Mouse (Mus musculus) limb, embryonic 13.5 days (tissue): Measurements from ENCODE around the gene Tprg. TPM values are rescaled to one million over a fixed set of nuclear protein-coding genes. Genes with fewer than 3 reads are reported as not detected.

Experiments
- ATAC-seq: fragments of 200-750 bp; cut with Nextera tagmentation; 2 replicates; pipeline ENCODE4 v1.8.0; 2017; ENCODE audit warnings: low read depth, moderate number of reproducible peaks, moderate TSS enrichment; ENCODE audit not compliant: low FRiP score
- H3K27ac ChIP-seq: fragments of 300-500 bp; sonication (generic); 2 replicates; pipeline ENCODE4 v1.5.1; 2015; ENCODE audit warnings: inconsistent platforms, mild to moderate bottlenecking, moderate library complexity
- H3K27me3 ChIP-seq: fragments of 300-500 bp; sonication (generic); 2 replicates; pipeline ENCODE4 v1.6.1; 2015; ENCODE audit warnings: mild to moderate bottlenecking, inconsistent platforms
- H3K36me3 ChIP-seq: fragments of 300-500 bp; sonication (generic); 2 replicates; pipeline ENCODE4 v1.6.1; 2015; ENCODE audit warnings: inconsistent platforms, mild to moderate bottlenecking, moderate library complexity
- H3K4me1 ChIP-seq: fragments of 300-500 bp; sonication (generic); 2 replicates; pipeline ENCODE4 v1.6.1; 2015; ENCODE audit warnings: inconsistent platforms
- H3K4me2 ChIP-seq: fragments of 300-500 bp; sonication (generic); replicated peaks from 2 replicates; pipeline ENCODE4 v1.6.1; 2015; ENCODE audit warnings: inconsistent platforms, mild to moderate bottlenecking, moderate library complexity
- H3K4me3 ChIP-seq: fragments of 300-500 bp; sonication (generic); 2 replicates; pipeline ENCODE4 v1.5.1; 2015; ENCODE audit warnings: moderate library complexity, mild to moderate bottlenecking, inconsistent platforms
- H3K9ac ChIP-seq: fragments of 300-500 bp; sonication (generic); 2 replicates; pipeline ENCODE4 v1.6.1; 2015; ENCODE audit warnings: mild to moderate bottlenecking, inconsistent platforms
- H3K9me3 ChIP-seq: fragments of 300-500 bp; sonication (generic); 2 replicates; pipeline ENCODE4 v1.6.1; 2016; ENCODE audit warnings: inconsistent platforms
- WGBS: fragments of 180-500 bp; shearing (Covaris S2); methylation state at CpG from one replicate; pipeline ENCODE4 v1.1.7; 2015; 5-methylcytosine and 5-hydroxymethylcytosine counted together
- polyA plus RNA-seq: library from polyadenylated mRNA; unstranded; fragments of >200 nt; fragmentation: Nextera tagmentation; extraction: Ambion mirVana; gene quantifications from 2 replicates; pipeline ENCODE4 v1.2.1, GENCODE M21; 2015

Tprg gene
- polyA plus RNA-seq, 1 experiment from 2014 or later = not detected

DNA sequence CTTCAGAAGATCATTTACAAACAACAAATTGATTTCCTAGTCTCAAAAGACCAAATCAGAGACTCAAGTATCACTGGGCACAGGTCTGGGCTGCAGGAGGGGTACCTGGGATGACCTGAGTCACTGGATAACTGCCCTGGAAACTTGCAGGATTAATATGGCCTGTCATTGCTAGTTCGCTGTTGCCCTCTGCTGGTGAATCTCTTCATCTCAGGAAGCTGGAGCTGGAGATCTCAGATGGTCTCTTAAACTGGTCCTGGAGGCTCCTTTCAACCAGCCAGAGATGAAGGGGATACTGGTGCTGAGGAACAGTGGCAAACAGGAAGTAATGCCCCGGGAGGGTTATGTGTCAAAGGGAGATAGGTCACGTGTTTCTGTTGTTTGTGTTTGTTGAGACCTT is 63.0 kb downstream of the Tprg start:
- H3K4me2 ChIP-seq = no peak overlapping the region
- peak; percentile 44; the same call in 1 of the 2 replicates for ATAC-seq
- no peaks in the 10 kb centered on the region for H3K4me1 ChIP-seq
- no peak overlapping the region for H3K4me3 ChIP-seq
- no peak overlapping the region for H3K9ac ChIP-seq
- WGBS = 5% methylated on average over 3 of the region's 3 CpGs
- H3K27ac ChIP-seq = no peak overlapping the region
- H3K9me3 ChIP-seq = no peaks in the 10 kb centered on the region
- no peaks in the 10 kb centered on the region for H3K36me3 ChIP-seq
- no peaks in the 10 kb centered on the region for H3K27me3 ChIP-seq

DNA sequence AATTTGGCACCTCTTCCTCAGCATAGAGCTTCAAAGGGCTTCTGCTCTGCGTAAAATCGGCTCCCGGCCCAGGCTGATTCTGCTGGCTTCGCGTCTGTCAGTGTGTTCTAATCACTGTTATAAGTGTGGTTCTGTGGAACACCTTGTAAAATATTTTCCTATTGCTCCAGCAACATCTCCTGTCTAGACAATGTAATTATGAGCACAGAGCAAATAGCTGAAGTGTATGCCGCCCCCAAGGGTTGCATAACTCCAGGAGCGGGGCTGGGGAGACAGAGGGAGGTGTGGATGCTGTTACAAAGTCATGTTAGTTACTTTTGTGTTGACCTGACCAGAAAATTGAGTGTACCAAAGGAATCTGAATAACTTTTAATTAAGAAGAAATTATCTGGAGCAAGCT is 81.2 kb downstream of the Tprg start:
- WGBS = 34% methylated on average over 7 of the region's 7 CpGs
- H3K4me1 ChIP-seq = peaks cover 11% of the 10 kb centered on the region; the same call in 1 of the 2 replicates
- no peak overlapping the region for H3K9ac ChIP-seq
- H3K36me3 ChIP-seq = no peaks in the 10 kb centered on the region
- no peak for ATAC-seq
- H3K4me3 ChIP-seq = no peak overlapping the region
- H3K27ac ChIP-seq = no peak overlapping the region
- no peaks in the 10 kb centered on the region for H3K9me3 ChIP-seq
- H3K4me2 ChIP-seq = no peak overlapping the region
- H3K27me3 ChIP-seq = no peaks in the 10 kb centered on the region

GRCm38 (mm10) chr16:25369984-25370412 is 83.4 kb downstream of the Tprg start:
- no peak overlapping the region for H3K4me3 ChIP-seq
- H3K27ac ChIP-seq = no peak overlapping the region
- no peaks in the 10 kb centered on the region for H3K36me3 ChIP-seq
- H3K4me2 ChIP-seq = no peak overlapping the region
- H3K27me3 ChIP-seq = no peaks in the 10 kb centered on the region
- no peak overlapping the region for H3K9ac ChIP-seq
- peaks cover 11% of the 10 kb centered on the region; the same call in 1 of the 2 replicates for H3K4me1 ChIP-seq
- no peak for ATAC-seq
- H3K9me3 ChIP-seq = no peaks in the 10 kb centered on the region
- 19% methylated on average over 5 of the region's 5 CpGs for WGBS

- H3K9me3 ChIP-seq = no peaks in the 10 kb centered on the region
- H3K4me2 ChIP-seq = no peak overlapping the region
- ATAC-seq = no peak
- WGBS = 83% methylated on average over 4 of the region's 4 CpGs
- H3K4me1 ChIP-seq = 0 out of 2 replicates have a peak, but pooled peaks cover 5% of the 10 kb centered on the region
- H3K4me3 ChIP-seq = no peak overlapping the region
- no peak overlapping the region for H3K9ac ChIP-seq
- no peak overlapping the region for H3K27ac ChIP-seq
- H3K27me3 ChIP-seq = no peaks in the 10 kb centered on the region
- H3K36me3 ChIP-seq = no peaks in the 10 kb centered on the region
Observed at GRCm38 (mm10) chr16:25374121-25374520, 87.5 kb downstream of the Tprg start.

DNA sequence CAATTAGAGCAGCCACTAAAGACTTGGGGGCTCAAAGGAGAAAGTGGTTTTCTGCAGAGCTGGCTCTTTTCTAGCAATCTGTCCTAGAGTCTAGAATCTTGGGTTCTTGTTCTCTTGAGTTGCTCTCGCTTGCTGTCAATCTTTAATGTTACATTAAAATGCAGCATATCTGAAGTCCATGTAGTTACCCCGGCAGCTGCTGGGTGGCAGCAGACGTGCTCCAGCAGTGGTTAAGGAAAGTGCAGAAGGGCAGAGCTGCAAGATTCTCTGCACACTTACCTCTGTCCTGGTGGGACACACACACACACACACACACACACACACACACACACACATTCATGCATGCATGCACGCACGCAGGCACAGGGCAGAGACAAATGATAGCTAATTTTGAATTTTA is 88.2 kb downstream of the Tprg start:
- no peak overlapping the region for H3K4me2 ChIP-seq

GRCm38 (mm10) chr16:25376720-25377373 is 90.2 kb downstream of the Tprg start:
- Histone ChIP-seq H3K36me3 (no peaks in the 10 kb centered on the region), H3K9ac (no peak overlapping the region), H3K27me3 (no peaks in the 10 kb centered on the region), H3K27ac (no peak overlapping the region), H3K9me3 (no peaks in the 10 kb centered on the region), H3K4me1 (0 out of 2 replicates have a peak, but pooled peaks cover 6% of the 10 kb centered on the region), H3K4me3 (no peak overlapping the region), H3K4me2 (no peak overlapping the region)
- ATAC-seq = no peak
- WGBS = 44% methylated on average over 14 of the region's 14 CpGs

More for the DNA sequence above, 88.2 kb downstream of the Tprg start:
- Histone ChIP-seq H3K27ac (no peak overlapping the region), H3K9ac (no peak overlapping the region), H3K27me3 (no peaks in the 10 kb centered on the region), H3K4me3 (no peak overlapping the region), H3K9me3 (no peaks in the 10 kb centered on the region), H3K36me3 (no peaks in the 10 kb centered on the region), H3K4me1 (0 out of 2 replicates have a peak, but pooled peaks cover 5% of the 10 kb centered on the region)
- WGBS = 63% methylated on average over 5 of the region's 5 CpGs
- no peak for ATAC-seq

GRCm38 (mm10) chr16:25377695-25378094 is 91.1 kb downstream of the Tprg start:
- no peak overlapping the region for H3K9ac ChIP-seq
- no peak for ATAC-seq

GRCm38 (mm10) chr16:25385498-25386192 is 99.0 kb downstream of the Tprg start:
- Histone ChIP-seq H3K9me3 (no peaks in the 10 kb centered on the region), H3K4me3 (no peak overlapping the region), H3K27ac (no peak overlapping the region), H3K27me3 (no peaks in the 10 kb centered on the region), H3K36me3 (no peaks in the 10 kb centered on the region), H3K4me1 (0 out of 2 replicates have a peak, but pooled peaks cover 9% of the 10 kb centered on the region), H3K9ac (no peak overlapping the region), H3K4me2 (no peak overlapping the region)
- 54% methylated on average over 6 of the region's 6 CpGs for WGBS
- ATAC-seq = no peak

More at GRCm38 (mm10) chr16:25377695-25378094, 91.1 kb downstream of the Tprg start:
- 85% methylated on average over 4 of the region's 4 CpGs for WGBS
- Histone ChIP-seq H3K4me3 (no peak overlapping the region), H3K36me3 (no peaks in the 10 kb centered on the region), H3K27ac (no peak overlapping the region), H3K4me1 (0 out of 2 replicates have a peak, but pooled peaks cover 6% of the 10 kb centered on the region), H3K27me3 (no peaks in the 10 kb centered on the region), H3K9me3 (no peaks in the 10 kb centered on the region), H3K4me2 (no peak overlapping the region)

GRCm38 (mm10) chr16:25394676-25395075 is 108.1 kb downstream of the Tprg start:
- no peak for ATAC-seq
- no peaks in the 10 kb centered on the region for H3K9me3 ChIP-seq
- H3K27me3 ChIP-seq = no peaks in the 10 kb centered on the region
- H3K4me2 ChIP-seq = no peak overlapping the region
- WGBS = 68% methylated on average over 1 of the region's 1 CpGs
- H3K4me1 ChIP-seq = no peaks in the 10 kb centered on the region
- no peaks in the 10 kb centered on the region for H3K36me3 ChIP-seq
- no peak overlapping the region for H3K27ac ChIP-seq
- H3K4me3 ChIP-seq = no peak overlapping the region
- H3K9ac ChIP-seq = no peak overlapping the region

- Histone ChIP-seq H3K9ac (no peak overlapping the region), H3K27me3 (no peaks in the 10 kb centered on the region), H3K4me3 (no peak overlapping the region), H3K4me1 (peaks cover 14% of the 10 kb centered on the region), H3K27ac (no peak overlapping the region), H3K36me3 (no peaks in the 10 kb centered on the region), H3K4me2 (no peak overlapping the region), H3K9me3 (no peaks in the 10 kb centered on the region)
- ATAC-seq = no peak
- 78% methylated on average over 6 of the region's 6 CpGs for WGBS
Observed at GRCm38 (mm10) chr16:25404156-25404555, 117.5 kb downstream of the Tprg start.

- no peaks in the 10 kb centered on the region for H3K27me3 ChIP-seq
- H3K4me2 ChIP-seq = peak overlapping the region; percentile 33
- H3K9ac ChIP-seq = no peak overlapping the region
- peaks cover 14% of the 10 kb centered on the region for H3K4me1 ChIP-seq
- peak overlapping the region; percentile 39; the same call in 1 of the 2 replicates for H3K27ac ChIP-seq
- no peaks in the 10 kb centered on the region for H3K9me3 ChIP-seq
- H3K36me3 ChIP-seq = no peaks in the 10 kb centered on the region
- ATAC-seq = peak; percentile 89
- H3K4me3 ChIP-seq = no peak overlapping the region
- WGBS = 17% methylated on average over 8 of the region's 8 CpGs
Observed at GRCm38 (mm10) chr16:25407204-25407886, 120.7 kb downstream of the Tprg start.

DNA sequence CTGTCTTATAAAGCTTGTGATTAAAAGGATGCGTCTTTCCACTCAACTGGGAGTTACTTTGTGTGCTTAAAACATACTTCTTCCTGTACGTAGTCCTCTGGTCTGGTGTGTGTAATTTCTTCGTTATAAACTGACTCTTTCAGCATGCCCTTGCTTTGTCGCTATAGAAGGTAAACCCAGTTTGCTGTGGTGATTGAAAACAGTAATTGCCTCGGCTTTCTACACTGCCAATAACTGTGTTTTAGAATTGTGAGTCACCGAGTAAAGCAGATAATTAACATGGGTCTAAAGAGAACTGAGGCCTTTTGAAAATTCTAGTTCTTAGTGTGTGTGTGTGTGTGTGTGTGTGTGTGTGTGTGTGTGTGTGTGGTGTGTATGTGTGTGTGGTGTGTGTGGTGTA is 121.4 kb downstream of the Tprg start:
- H3K9me3 ChIP-seq = no peaks in the 10 kb centered on the region
- H3K9ac ChIP-seq = no peak overlapping the region
- peaks cover 14% of the 10 kb centered on the region for H3K4me1 ChIP-seq
- H3K4me2 ChIP-seq = peak overlapping the region; percentile 33
- 0 out of 2 replicates have a peak, but pooled peaks have one; percentile 6 for ATAC-seq
- no peaks in the 10 kb centered on the region for H3K36me3 ChIP-seq
- H3K4me3 ChIP-seq = no peak overlapping the region
- H3K27ac ChIP-seq = peak overlapping the region; percentile 39; the same call in 1 of the 2 replicates
- WGBS = 33% methylated on average over 6 of the region's 6 CpGs
- H3K27me3 ChIP-seq = no peaks in the 10 kb centered on the region
